Mouse (Mus musculus) myocyte (in vitro differentiated cells): ENCODE measurements around the gene Olfr412.

Source experiments
- MAX ChIP-seq: IDR thresholded peaks from one replicate; pipeline ENCODE4 v1.6.1; 2011; ENCODE audit warnings: low read depth, mild to moderate bottlenecking, control low read depth
- POLR2A ChIP-seq: IDR thresholded peaks from one replicate; pipeline ENCODE4 v1.6.1; 2011; ENCODE audit warnings: low read depth, mild to moderate bottlenecking, control low read depth, moderate library complexity; ENCODE audit not compliant: insufficient read length
- POLR2AphosphoS2 ChIP-seq: IDR thresholded peaks from one replicate; pipeline ENCODE4 v1.6.1; 2011; ENCODE audit warnings: low read depth, control low read depth; ENCODE audit not compliant: insufficient read length

- TF ChIP-seq MAX (no peak), POLR2A (no peak), POLR2AphosphoS2 (no peak)
Observed at GRCm38 (mm10) chr11:74352550-74352949, 9.3 kb upstream of the Olfr412 start, which contains the start of gene Olfr411.
